Mouse (Mus musculus) E14TG2a.4 (cell line): ENCODE measurements around the gene 1110051M20Rik.

Experiments
- CTCF ChIP-seq: conservative IDR thresholded peaks from 2 replicates; pipeline ENCODE4 v1.5.1; 2014; ENCODE audit warnings: low read length
- NANOG ChIP-seq: IDR thresholded peaks from 2 replicates; pipeline ENCODE4 v1.6.1; 2014; ENCODE audit warnings: borderline replicate concordance, low read length, mixed read lengths
- POU5F1 ChIP-seq: IDR thresholded peaks from 2 replicates; pipeline ENCODE4 v1.6.1; 2014; ENCODE audit warnings: low read length, borderline replicate concordance

GRCm38 (mm10) chr2:91454434-91454833 lies 9.9 kb upstream of the 1110051M20Rik start:
- TF ChIP-seq CTCF (no peak), NANOG (no peak), POU5F1 (no peak)
